In genomic region chr9:92731396-92731795, GRCm38 (mm10) we compare ENCODE assay signal across 21 mouse cellular contexts.
DNase-seq lines count a peak whose midpoint lies in the region; ATAC-seq and TF ChIP-seq lines count a peak whose summit lies in the region.
"Had no signal": no experiment of that assay in that cellular context is flagged by ENCODE, and none has a peak within 500 bp of the region (broad histone marks: within the 10 kb centered on the region; RNA-seq: fewer than 3 reads in every experiment).

No protein-coding gene starts in this region.

- TF ChIP-seq CTCF in cortical plate, adult 2 months (IDR thresholded peaks at IDR 0.05; ENCODE audit: extremely low read depth, insufficient read depth, low read length) = no peak

- no peaks in the 10 kb centered on the region for H3K4me1 ChIP-seq in cortical plate, adult 2 months (ENCODE audit: control insufficient read depth, insufficient read depth, low read length)
- H3K4me1 ChIP-seq in kidney, embryonic 15.5 days = no peaks in the 10 kb centered on the region
- H3K4me1 ChIP-seq in midbrain, embryonic 10.5 days = no peaks in the 10 kb centered on the region
- H3K4me1 ChIP-seq: embryonic facial prominence, embryonic 13.5 days; forebrain, embryonic 10.5 days; hindbrain, embryonic 15.5 days; limb, embryonic 15.5 days had no signal

- H3K9ac ChIP-seq in kidney, embryonic 15.5 days = no peak overlapping the region
- H3K9ac ChIP-seq: embryonic facial prominence, embryonic 13.5 days; hindbrain, embryonic 15.5 days; limb, embryonic 15.5 days had no signal

- TF ChIP-seq POLR2A in cortical plate, adult 2 months (IDR thresholded peaks at IDR 0.05; ENCODE audit: extremely low read depth, insufficient read depth, low read length) = no peak
- no peak for TF ChIP-seq POLR2A in myocyte (IDR thresholded peaks at IDR 0.05; ENCODE audit: insufficient read length, low read depth)

- peak overlapping the region; percentile 85; the same call in 1 of the 2 replicates for H3K27ac ChIP-seq in cortical plate, adult 2 months (ENCODE audit: insufficient read depth, low read length)
- no peak overlapping the region for H3K27ac ChIP-seq in kidney, embryonic 15.5 days
- no peak overlapping the region for H3K27ac ChIP-seq in midbrain, embryonic 10.5 days (replicated peaks)
- H3K27ac ChIP-seq: embryonic facial prominence, embryonic 13.5 days; forebrain, embryonic 10.5 days; gastrocnemius, adult 2 months; hindbrain, embryonic 15.5 days; limb, embryonic 15.5 days had no signal

- no peaks in the 10 kb centered on the region for H3K36me3 ChIP-seq in myocyte (ENCODE audit: control insufficient read depth, insufficient read depth)
- H3K36me3 ChIP-seq in kidney, embryonic 15.5 days = no peaks in the 10 kb centered on the region
- H3K36me3 ChIP-seq in midbrain, embryonic 10.5 days = no peaks in the 10 kb centered on the region
- H3K36me3 ChIP-seq: embryonic facial prominence, embryonic 13.5 days; forebrain, embryonic 10.5 days; hindbrain, embryonic 15.5 days; limb, embryonic 15.5 days had no signal

- no peaks in the 10 kb centered on the region for H3K27me3 ChIP-seq in myocyte (ENCODE audit: control insufficient read depth, insufficient read depth, insufficient read length)
- H3K27me3 ChIP-seq in kidney, embryonic 15.5 days = no peaks in the 10 kb centered on the region
- H3K27me3 ChIP-seq in midbrain, embryonic 10.5 days (ENCODE audit: low read depth, poor library complexity, severe bottlenecking) = no peaks in the 10 kb centered on the region
- H3K27me3 ChIP-seq: embryonic facial prominence, embryonic 13.5 days; hindbrain, embryonic 15.5 days; limb, embryonic 15.5 days had no signal

- H3ac ChIP-seq in myocyte (ENCODE audit: control insufficient read depth, insufficient read length) = no peak overlapping the region

- WGBS in kidney, embryonic 15.5 days = 79% methylated on average over 3 of the region's 3 CpGs
- WGBS in midbrain, embryonic 10.5 days = 85% methylated on average over 3 of the region's 3 CpGs

- H3K79me2 ChIP-seq in myocyte (ENCODE audit: control insufficient read depth, insufficient read depth) = no peaks in the 10 kb centered on the region

- H3K4me2 ChIP-seq in myocyte (ENCODE audit: low read depth) = peak overlapping the region; percentile 68
- no peak overlapping the region for H3K4me2 ChIP-seq in kidney, embryonic 15.5 days
- H3K4me2 ChIP-seq: embryonic facial prominence, embryonic 13.5 days; hindbrain, embryonic 15.5 days; limb, embryonic 15.5 days had no signal

- H3K9me3 ChIP-seq in kidney, embryonic 15.5 days (replicated peaks) = no peaks in the 10 kb centered on the region
- no peaks in the 10 kb centered on the region for H3K9me3 ChIP-seq in midbrain, embryonic 10.5 days (replicated peaks)
- H3K9me3 ChIP-seq: embryonic facial prominence, embryonic 13.5 days; forebrain, embryonic 10.5 days; hindbrain, embryonic 15.5 days; limb, embryonic 15.5 days had no signal

- H3K4me3 ChIP-seq in cortical plate, adult 2 months (ENCODE audit: insufficient read depth, low read length) = no peak overlapping the region
- H3K4me3 ChIP-seq in myocyte = no peak overlapping the region
- no peak overlapping the region for H3K4me3 ChIP-seq in kidney, embryonic 15.5 days (replicated peaks)
- H3K4me3 ChIP-seq in midbrain, embryonic 10.5 days = no peak overlapping the region
- H3K4me3 ChIP-seq: embryonic facial prominence, embryonic 13.5 days; forebrain, embryonic 10.5 days; gastrocnemius, adult 2 months; hindbrain, embryonic 15.5 days; limb, embryonic 15.5 days had no signal

- peak; percentile 19 to 84 for DNase-seq in layer of hippocampus, postnatal 14 days (ENCODE audit: low spot score in 2 of 2)
- no peak for DNase-seq in adrenal gland, adult 2 months
- no peak for DNase-seq in midbrain, embryonic 10.5 days (ENCODE audit: low spot score)
- DNase-seq: adrenal gland, postnatal 36 days; gastrocnemius, adult 2 months; heart, adult 18-20 months; heart, postnatal 14 days; kidney, postnatal 25 days; lung, adult 18-20 months; lung, postnatal 4 days; midbrain, embryonic 14.5 days; thymus, postnatal 36 days had no signal

- ATAC-seq in frontal cortex, adult (ENCODE audit: low TSS enrichment) = peak; percentile 98
- ATAC-seq in kidney, embryonic 15.5 days (replicated peaks; ENCODE audit: low FRiP score) = no peak
- ATAC-seq: intestine, postnatal 0 days had no signal

TF ChIP-seq in myocyte, 11 proteins besides CTCF, POLR2A, EP300 and RAD21:
- TF ChIP-seq POLR2AphosphoS2 (IDR thresholded peaks at IDR 0.05; ENCODE audit: insufficient read length, low read depth) (no peak), MYOG (IDR thresholded peaks at IDR 0.05; ENCODE audit: control insufficient read depth in 1 of 3, insufficient read depth in 1 of 3, insufficient read length in 2 of 3, low read depth in 2 of 3) (no peak), E2F4 (IDR thresholded peaks at IDR 0.05; ENCODE audit: insufficient read depth) (no peak), CEBPB (IDR thresholded peaks at IDR 0.05; ENCODE audit: insufficient read depth, poor library complexity, severe bottlenecking) (no peak), USF1 (IDR thresholded peaks at IDR 0.05; ENCODE audit: low read depth) (no peak), MAX (IDR thresholded peaks at IDR 0.05; ENCODE audit: low read depth) (no peak), TCF3 (IDR thresholded peaks at IDR 0.05; ENCODE audit: insufficient read length, low read depth) (no peak), TCF12 (IDR thresholded peaks at IDR 0.05; ENCODE audit: insufficient read depth, poor library complexity, severe bottlenecking) (no peak), REST (IDR thresholded peaks at IDR 0.05; ENCODE audit: insufficient read depth, insufficient read length) (no peak), SRF (IDR thresholded peaks at IDR 0.05; ENCODE audit: control insufficient read depth, insufficient read length, low read depth) (no peak)

Comparison
In these comparisons a context has a peak if more than half of its experiments do, and no peak if none do; other contexts are left out.
1. DNase-seq: peak in layer of hippocampus, postnatal 14 days (2 of 2); none in adrenal gland, adult 2 months (single experiment) and midbrain, embryonic 10.5 days (single experiment).